Mouse (Mus musculus): Measurements from ENCODE around the gene Rpl18.

The Rpl18 gene

GRCm38 (mm10) chr7:45715090-45715708 is at the start of gene Rpl18:
Gene Rpl18, plus strand, starts transcription at chr7:45715457.
- peak; percentile 96 for DNase-seq (ENCODE audit: low read depth, low spot score)

GRCm38 (mm10) chr7:45666161-45666560 is 49.1 kb upstream of the Rpl18 start, which contains the start of gene Fut2:
Gene Fut2, minus strand, starts transcription at chr7:45666394.
- no peak for DNase-seq (ENCODE audit: low read depth, low spot score)

GRCm38 (mm10) chr7:45667761-45668160 is 47.5 kb upstream of the Rpl18 start:
- no peak for DNase-seq (ENCODE audit: low read depth, low spot score)

- no peak for DNase-seq (ENCODE audit: low read depth, low spot score)
Observed at GRCm38 (mm10) chr7:45668921-45669320, 46.3 kb upstream of the Rpl18 start.

GRCm38 (mm10) chr7:45677627-45678295 is 37.5 kb upstream of the Rpl18 start:
- DNase-seq (ENCODE audit: low read depth, low spot score): no peak

GRCm38 (mm10) chr7:45678513-45678912 is 36.7 kb upstream of the Rpl18 start:
- DNase-seq (ENCODE audit: low read depth, low spot score): no peak

GRCm38 (mm10) chr7:45679966-45680621 is 35.2 kb upstream of the Rpl18 start:
- DNase-seq (ENCODE audit: low read depth, low spot score): no peak

GRCm38 (mm10) chr7:45681046-45681736 is 34.1 kb upstream of the Rpl18 start:
- peak; percentile 82 for DNase-seq (ENCODE audit: low read depth, low spot score)

- peak; percentile 89 for DNase-seq (ENCODE audit: low read depth, low spot score)
Observed at GRCm38 (mm10) chr7:45682144-45683126, 32.8 kb upstream of the Rpl18 start.

- no peak for DNase-seq (ENCODE audit: low read depth, low spot score)
Observed at GRCm38 (mm10) chr7:45683396-45684050, 31.7 kb upstream of the Rpl18 start, which contains the start of gene Ntn5. Gene Ntn5, plus strand, starts transcription at chr7:45684022.

GRCm38 (mm10) chr7:45685811-45686210 is 29.4 kb upstream of the Rpl18 start:
- DNase-seq (ENCODE audit: low read depth, low spot score): no peak

GRCm38 (mm10) chr7:45686841-45687240 is 28.4 kb upstream of the Rpl18 start:
- DNase-seq (ENCODE audit: low read depth, low spot score): no peak

GRCm38 (mm10) chr7:45689099-45689498 is 26.2 kb upstream of the Rpl18 start:
- no peak for DNase-seq (ENCODE audit: low read depth, low spot score)

- DNase-seq (ENCODE audit: low read depth, low spot score): no peak
Observed at GRCm38 (mm10) chr7:45689800-45690199, 25.5 kb upstream of the Rpl18 start.

GRCm38 (mm10) chr7:45692364-45692763 is 22.9 kb upstream of the Rpl18 start:
- no peak for DNase-seq (ENCODE audit: low read depth, low spot score)

GRCm38 (mm10) chr7:45693921-45694591 is 21.2 kb upstream of the Rpl18 start, which contains the start of gene Sec1:
Gene Sec1, minus strand, starts transcription at chr7:45694402.
- DNase-seq (ENCODE audit: low read depth, low spot score): no peak

- DNase-seq (ENCODE audit: low read depth, low spot score): no peak
Observed at GRCm38 (mm10) chr7:45695098-45695497, 20.2 kb upstream of the Rpl18 start.

- no peak for DNase-seq (ENCODE audit: low read depth, low spot score)
Observed at GRCm38 (mm10) chr7:45697894-45698293, 17.4 kb upstream of the Rpl18 start.

- no peak for DNase-seq (ENCODE audit: low read depth, low spot score)
Observed at GRCm38 (mm10) chr7:45699523-45700141, 15.6 kb upstream of the Rpl18 start, which contains the start of gene Car11. Gene Car11, plus strand, starts transcription at chr7:45699843.

Measured in skeletal muscle tissue, adult 2 months (tissue).